Mouse (Mus musculus) spleen, postnatal 0 days (tissue): ENCODE results near the gene Ermp1. TPM values are rescaled to one million over a fixed set of nuclear protein-coding genes. Genes with fewer than 3 reads are reported as not detected.

Experiments
- polyA plus RNA-seq: library from polyadenylated mRNA; unstranded; fragments of >200 nt; fragmentation: Nextera tagmentation; extraction: Ambion mirVana; gene quantifications from 2 replicates; pipeline ENCODE4 v1.2.1, GENCODE M21; 2015

Ermp1 gene
- polyA plus RNA-seq = 9.0 and 9.8 TPM in 2 replicates

GRCm38 (mm10) chr19:29647651-29648549 lies at the start of gene Ermp1:
Ermp1 (minus strand) TSS chr19:29648415.

GRCm38 (mm10) chr19:29697245-29697874 lies 49.1 kb upstream of the Ermp1 start, which contains the start of gene Mlana:
Mlana (plus strand) TSS chr19:29697824.

Other genes starting within 250 kb of the Ermp1 start
- gene Pdcd1lg2, start 237.5 kb downstream of the Ermp1 start, polyA plus RNA-seq = 0.10 and 0.45 TPM in 2 replicates
- gene Ric1, start 126.1 kb downstream of the Ermp1 start, polyA plus RNA-seq = 5.7 and 7.0 TPM in 2 replicates
- 0.26 TPM in 1 of 2 replicates, not detected in the other for gene Mlana, start 49.4 kb upstream of the Ermp1 start, polyA plus RNA-seq
- 2.8 and 3.3 TPM in 2 replicates for gene 9930021J03Rik, start 157.6 kb upstream of the Ermp1 start, polyA plus RNA-seq
- 5.4 and 5.9 TPM in 2 replicates for gene Ranbp6, start 164.6 kb upstream of the Ermp1 start, polyA plus RNA-seq